Mouse (Mus musculus) ES-Bruce4 (cell line): ENCODE measurements around the gene Wdr1.
"Not testable (repeated sequence)": the region's sequence is repeated elsewhere in the genome, so short reads cannot be mapped to it uniquely, and the experiment has no call there.

ENCODE experiments used
- CTCF ChIP-seq: IDR thresholded peaks from one replicate; pipeline ENCODE4 v1.8.1; 2011; ENCODE audit warnings: low read depth, low read length
- EP300 ChIP-seq: IDR thresholded peaks from 2 replicates; pipeline ENCODE4 v1.6.1; 2011; ENCODE audit warnings: low read depth, low read length; ENCODE audit not compliant: insufficient read depth
- POLR2A ChIP-seq: IDR thresholded peaks from one replicate; pipeline ENCODE4 v1.8.1; 2011; ENCODE audit warnings: low read length; ENCODE audit not compliant: insufficient read depth

GRCm38 (mm10) chr5:38608219-38608618 lies 45.2 kb upstream of the Wdr1 start:
- 0 out of 2 replicates have a peak, but pooled peaks have one; percentile 63 for TF ChIP-seq EP300
- TF ChIP-seq POLR2A, CTCF: not testable (repeated sequence)
